Mouse (Mus musculus): ENCODE results near the gene Ccnl2.

Ccnl2 gene

GRCm38 (mm10) chr4:155863001-155863400 lies 50.7 kb downstream of the Ccnl2 start, which contains the start of gene Tas1r3:
Tas1r3 (minus strand) TSS chr4:155863362.
- DNase-seq (ENCODE audit: low spot score) = no peak

- no peak for DNase-seq (ENCODE audit: low spot score)
Measured at GRCm38 (mm10) chr4:155868614-155869298, 56.5 kb downstream of the Ccnl2 start.

- DNase-seq (ENCODE audit: low spot score) = peak; percentile 97
Measured at GRCm38 (mm10) chr4:155869317-155870033, 57.2 kb downstream of the Ccnl2 start, which contains the start of the genes Cptp and Ints11. Cptp (minus strand) TSS chr4:155869440. Ints11 (plus strand) TSS chr4:155869546.

GRCm38 (mm10) chr4:155871404-155871803 lies 59.1 kb downstream of the Ccnl2 start:
- no peak for DNase-seq (ENCODE audit: low spot score)
